Mouse (Mus musculus): ENCODE measurements around the gene Glis1. TPM values are rescaled to one million over a fixed set of nuclear protein-coding genes. Genes with fewer than 3 reads are reported as not detected.

Gene Glis1
- total and polyA plus RNA-seq, 3 experiments = 0.16 to 0.38 (median 0.20) TPM

- H3K4me1 ChIP-seq (ENCODE audit: insufficient read depth, low read depth, low read length) = no peaks in the 10 kb centered on the region
- peaks cover 43% of the 10 kb centered on the region for H3K27me3 ChIP-seq (ENCODE audit: insufficient read depth, low read length)
- DNase-seq (ENCODE audit: low spot score) (no peak), ATAC-seq (ENCODE audit: extremely low read depth, insufficient number of reproducible peaks, low FRiP score, poor library complexity, severe bottlenecking) (no peak)
- no peaks in the 10 kb centered on the region for H3K36me3 ChIP-seq (replicated peaks)
- H3K4me3 ChIP-seq (ENCODE audit: low read depth, low read length) = no peak overlapping the region
- no peaks in the 10 kb centered on the region for H3K9me3 ChIP-seq (replicated peaks)
- TF ChIP-seq GATA2 (IDR thresholded peaks at IDR 0.05; ENCODE audit: borderline replicate concordance, low read depth, low read length) = no peak
- TF ChIP-seq GATA1 (IDR thresholded peaks at IDR 0.05; ENCODE audit: borderline replicate concordance, low read length) = no peak
- TF ChIP-seq TAL1 (conservative IDR thresholded peaks at IDR 0.05; ENCODE audit: low read depth, low read length) = no peak
- no peak for TF ChIP-seq POLR2AphosphoS5 (IDR thresholded peaks at IDR 0.05; ENCODE audit: insufficient replicate concordance, low read depth, low read length)
- no peak for TF ChIP-seq CTCF (IDR thresholded peaks at IDR 0.05; ENCODE audit: low read depth, low read length)
These were observed 8.6 kb downstream of the Glis1 start for GRCm38 (mm10) chr4:107442891-107443483.

GRCm38 (mm10) chr4:107443621-107444020 lies 9.2 kb downstream of the Glis1 start:
- TF ChIP-seq GATA1 (IDR thresholded peaks at IDR 0.05; ENCODE audit: borderline replicate concordance, low read length) (no peak), CTCF (IDR thresholded peaks at IDR 0.05; ENCODE audit: low read depth, low read length) (no peak), POLR2AphosphoS5 (IDR thresholded peaks at IDR 0.05; ENCODE audit: insufficient replicate concordance, low read depth, low read length) (no peak), GATA2 (IDR thresholded peaks at IDR 0.05; ENCODE audit: borderline replicate concordance, low read depth, low read length) (no peak), TAL1 (conservative IDR thresholded peaks at IDR 0.05; ENCODE audit: low read depth, low read length) (no peak)
- no peak for ATAC-seq (ENCODE audit: extremely low read depth, insufficient number of reproducible peaks, low FRiP score, poor library complexity, severe bottlenecking)
- peaks cover 40% of the 10 kb centered on the region for H3K27me3 ChIP-seq (ENCODE audit: insufficient read depth, low read length)

GRCm38 (mm10) chr4:107448481-107448880 lies 14.1 kb downstream of the Glis1 start:
- Histone ChIP-seq H3K4me3 (ENCODE audit: low read depth, low read length) (no peak overlapping the region), H3K36me3 (replicated peaks) (no peaks in the 10 kb centered on the region), H3K4me1 (ENCODE audit: insufficient read depth, low read depth, low read length) (0 out of 2 replicates have a peak, but pooled peaks cover 3% of the 10 kb centered on the region), H3K27me3 (ENCODE audit: insufficient read depth, low read length) (peaks cover 25% of the 10 kb centered on the region), H3K9me3 (replicated peaks) (no peaks in the 10 kb centered on the region)
- no peak for TF ChIP-seq TAL1 (conservative IDR thresholded peaks at IDR 0.05; ENCODE audit: low read depth, low read length)
- no peak for TF ChIP-seq GATA2 (IDR thresholded peaks at IDR 0.05; ENCODE audit: borderline replicate concordance, low read depth, low read length)
- no peak for TF ChIP-seq POLR2AphosphoS5 (IDR thresholded peaks at IDR 0.05; ENCODE audit: insufficient replicate concordance, low read depth, low read length)
- TF ChIP-seq GATA1 (IDR thresholded peaks at IDR 0.05; ENCODE audit: borderline replicate concordance, low read length) = no peak
- ATAC-seq (ENCODE audit: extremely low read depth, insufficient number of reproducible peaks, low FRiP score, poor library complexity, severe bottlenecking) (no peak), DNase-seq (ENCODE audit: low spot score) (no peak)

More at GRCm38 (mm10) chr4:107443621-107444020, 9.2 kb downstream of the Glis1 start:
- no peak overlapping the region for H3K4me3 ChIP-seq (ENCODE audit: low read depth, low read length)
- H3K9me3 ChIP-seq (replicated peaks) = no peaks in the 10 kb centered on the region
- H3K36me3 ChIP-seq (replicated peaks) = no peaks in the 10 kb centered on the region
- no peak for DNase-seq (ENCODE audit: low spot score)
- H3K4me1 ChIP-seq (ENCODE audit: insufficient read depth, low read depth, low read length) = no peaks in the 10 kb centered on the region

- Histone ChIP-seq H3K4me1 (ENCODE audit: insufficient read depth, low read depth, low read length) (peaks cover 5% of the 10 kb centered on the region; the same call in 1 of the 2 replicates), H3K27me3 (ENCODE audit: insufficient read depth, low read length) (peaks cover 18% of the 10 kb centered on the region), H3K4me3 (ENCODE audit: low read depth, low read length) (no peak overlapping the region), H3K36me3 (replicated peaks) (no peaks in the 10 kb centered on the region), H3K9me3 (replicated peaks) (no peaks in the 10 kb centered on the region)
- no peak for ATAC-seq (ENCODE audit: extremely low read depth, insufficient number of reproducible peaks, low FRiP score, poor library complexity, severe bottlenecking)
- no peak for DNase-seq (ENCODE audit: low spot score)
- TF ChIP-seq TAL1 (conservative IDR thresholded peaks at IDR 0.05; ENCODE audit: low read depth, low read length) (no peak), GATA2 (IDR thresholded peaks at IDR 0.05; ENCODE audit: borderline replicate concordance, low read depth, low read length) (no peak), POLR2AphosphoS5 (IDR thresholded peaks at IDR 0.05; ENCODE audit: insufficient replicate concordance, low read depth, low read length) (no peak)
These were observed 15.1 kb downstream of the Glis1 start for GRCm38 (mm10) chr4:107449519-107449918.

GRCm38 (mm10) chr4:107452266-107453015 lies 18.1 kb downstream of the Glis1 start:
- ATAC-seq (ENCODE audit: extremely low read depth, insufficient number of reproducible peaks, low FRiP score, poor library complexity, severe bottlenecking) (no peak), DNase-seq (ENCODE audit: low spot score) (no peak)
- Histone ChIP-seq H3K4me1 (ENCODE audit: insufficient read depth, low read depth, low read length) (peaks cover 5% of the 10 kb centered on the region; the same call in 1 of the 2 replicates), H3K9me3 (replicated peaks) (no peaks in the 10 kb centered on the region), H3K27me3 (ENCODE audit: insufficient read depth, low read length) (peaks cover 21% of the 10 kb centered on the region), H3K4me3 (ENCODE audit: low read depth, low read length) (no peak overlapping the region), H3K36me3 (replicated peaks) (no peaks in the 10 kb centered on the region)
- TF ChIP-seq POLR2AphosphoS5 (IDR thresholded peaks at IDR 0.05; ENCODE audit: insufficient replicate concordance, low read depth, low read length) (no peak), GATA2 (IDR thresholded peaks at IDR 0.05; ENCODE audit: borderline replicate concordance, low read depth, low read length) (no peak), TAL1 (conservative IDR thresholded peaks at IDR 0.05; ENCODE audit: low read depth, low read length) (no peak), CTCF (IDR thresholded peaks at IDR 0.05; ENCODE audit: low read depth, low read length) (no peak), GATA1 (IDR thresholded peaks at IDR 0.05; ENCODE audit: borderline replicate concordance, low read length) (no peak)

- no peaks in the 10 kb centered on the region for H3K36me3 ChIP-seq (replicated peaks)
- ATAC-seq (ENCODE audit: extremely low read depth, insufficient number of reproducible peaks, low FRiP score, poor library complexity, severe bottlenecking) (no peak), DNase-seq (ENCODE audit: low spot score) (peak; percentile 58)
- no peaks in the 10 kb centered on the region for H3K9me3 ChIP-seq (replicated peaks)
- H3K4me3 ChIP-seq (ENCODE audit: low read depth, low read length) = no peak overlapping the region
- H3K27me3 ChIP-seq (ENCODE audit: insufficient read depth, low read length) = peaks cover 25% of the 10 kb centered on the region
- peaks cover 5% of the 10 kb centered on the region; the same call in 1 of the 2 replicates for H3K4me1 ChIP-seq (ENCODE audit: insufficient read depth, low read depth, low read length)
- TF ChIP-seq TAL1 (conservative IDR thresholded peaks at IDR 0.05; ENCODE audit: low read depth, low read length) = no peak
- peak; percentile 91 for TF ChIP-seq CTCF (IDR thresholded peaks at IDR 0.05; ENCODE audit: low read depth, low read length)
These were observed 19.0 kb downstream of the Glis1 start for GRCm38 (mm10) chr4:107453141-107453984.

Data from G1E (cell line).